Mouse (Mus musculus) bone marrow, adult 2 months (tissue): Measurements from ENCODE around the gene Klk14.

Experiments
- CTCF ChIP-seq: fragments of 200-500 bp; IDR thresholded peaks from 2 replicates; pipeline ENCODE4 v1.5.1; 2011; ENCODE audit warnings: low read length, control low read depth; ENCODE audit not compliant: control insufficient read depth, insufficient read depth
- POLR2A ChIP-seq: fragments of 200-500 bp; IDR thresholded peaks from 2 replicates; pipeline ENCODE4 v1.6.1; 2011; ENCODE audit warnings: low read depth, mild to moderate bottlenecking, control low read depth, low read length, borderline replicate concordance; ENCODE audit not compliant: control insufficient read depth

- no peak for TF ChIP-seq CTCF
- TF ChIP-seq POLR2A, result no peak
Measured at GRCm38 (mm10) chr7:43643046-43643652, 47.1 kb upstream of the Klk14 start.
